Mouse (Mus musculus): ENCODE results near the gene Serpina1b.
"Not testable (repeated sequence)": the region's sequence is repeated elsewhere in the genome, so short reads cannot be mapped to it uniquely, and the experiment has no call there.

Gene Serpina1b

GRCm38 (mm10) chr12:103706113-103706512, 124.1 kb downstream of the Serpina1b start:
- ChIA-PET CTCF (no interaction called here), POLR2A (no interaction called here)

GRCm38 (mm10) chr12:103705547-103705946, 124.6 kb downstream of the Serpina1b start:
- POLR2A ChIA-PET: no interaction called here
- CTCF ChIA-PET: no interaction called here

DNA sequence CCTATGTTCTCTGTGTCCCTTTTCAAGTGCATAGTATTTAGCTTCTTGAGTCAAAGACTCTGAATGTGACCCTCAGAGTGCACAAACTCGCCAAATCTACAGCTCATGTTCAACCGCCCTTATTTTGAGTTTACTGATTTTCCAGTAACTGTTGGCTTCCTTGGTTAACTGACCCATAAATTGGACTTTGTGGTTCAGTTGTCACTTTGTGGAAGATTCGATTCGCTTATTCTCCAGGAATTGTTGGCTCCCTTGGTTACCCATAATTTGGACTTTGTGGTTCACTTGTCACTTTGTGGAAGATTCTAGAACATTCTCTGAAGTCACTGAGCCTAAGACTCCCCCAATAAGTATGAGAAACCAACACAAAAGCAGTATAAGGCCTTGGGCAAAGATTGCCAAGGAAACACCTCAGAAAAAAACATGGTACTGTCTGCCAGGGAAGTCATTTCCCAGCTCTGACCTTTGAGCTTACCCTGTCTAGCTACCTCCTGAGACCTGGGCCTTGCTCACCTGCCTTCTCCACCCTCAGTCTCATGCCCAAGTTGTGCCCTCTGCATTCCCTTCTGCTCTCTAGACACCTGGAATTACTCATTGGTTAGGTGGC, 129.9 kb downstream of the Serpina1b start:
- ChIA-PET POLR2A (no interaction called here), CTCF (no interaction called here)

- CTCF ChIA-PET: interaction anchor here in 1 of 4 experiments (0.6 kb wide), 1 partner anchor 200 kb away, joined by 6 read pairs; no protein-coding TSS in a partner anchor
- POLR2A ChIA-PET: no interaction called here
These were observed 134.7 kb downstream of the Serpina1b start, which contains the start of gene Serpina1f for GRCm38 (mm10) chr12:103695429-103695828. Serpina1f (minus strand) TSS chr12:103695529.

DNA sequence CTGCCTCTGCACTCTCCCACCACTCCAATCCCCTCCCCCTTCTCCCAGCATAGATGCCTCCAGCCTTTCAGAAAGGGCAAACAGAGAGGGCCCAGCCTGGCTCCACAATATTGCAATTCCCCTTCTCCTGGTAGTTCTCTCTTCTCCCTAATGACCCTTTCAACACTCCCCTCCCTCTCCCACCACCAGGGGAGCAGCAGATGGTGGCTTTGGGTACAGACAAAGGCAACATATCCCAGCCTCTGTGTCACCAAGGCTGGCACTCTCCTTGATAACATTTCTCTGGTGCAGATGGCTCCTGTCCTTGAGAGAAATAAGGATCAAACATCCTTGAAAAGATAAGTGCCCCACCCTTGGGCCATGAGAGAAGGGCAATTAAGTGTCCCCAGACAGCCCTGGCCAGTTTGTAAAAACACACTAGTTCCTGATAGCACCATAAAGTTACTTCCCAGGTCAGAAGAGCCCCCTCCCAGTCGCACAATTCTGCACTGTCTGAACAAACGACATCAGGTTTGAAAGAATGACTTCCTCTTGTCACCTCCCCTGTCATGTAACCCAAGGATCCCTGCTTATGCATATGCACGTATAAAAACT, 141.9 kb downstream of the Serpina1b start:
- ChIA-PET POLR2A (no interaction called here), CTCF (no interaction called here)

DNA sequence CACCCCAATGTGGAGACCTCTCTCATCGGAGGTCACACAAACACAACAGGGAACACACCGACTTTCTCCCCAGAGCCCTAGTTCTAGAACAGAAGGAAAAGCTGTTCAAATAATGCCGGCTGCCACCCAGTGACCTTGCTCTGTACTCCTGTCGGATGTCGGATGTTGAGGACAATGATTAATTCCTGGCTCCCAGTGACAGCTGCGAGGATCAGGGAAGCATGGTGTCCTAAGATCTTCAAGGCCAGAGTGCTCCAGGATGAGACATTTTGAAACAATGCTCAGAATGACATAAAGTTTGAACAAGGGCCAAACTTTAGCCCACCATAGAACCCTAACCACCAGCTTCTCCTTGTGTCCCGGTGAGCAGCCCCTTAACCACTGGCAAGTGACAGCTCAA, 143.2 kb downstream of the Serpina1b start:
- CTCF ChIA-PET: no interaction called here
- POLR2A ChIA-PET: no interaction called here

- CTCF ChIA-PET: no interaction called here
- POLR2A ChIA-PET: no interaction called here
These were observed 144.1 kb downstream of the Serpina1b start for GRCm38 (mm10) chr12:103686050-103686449.

DNA sequence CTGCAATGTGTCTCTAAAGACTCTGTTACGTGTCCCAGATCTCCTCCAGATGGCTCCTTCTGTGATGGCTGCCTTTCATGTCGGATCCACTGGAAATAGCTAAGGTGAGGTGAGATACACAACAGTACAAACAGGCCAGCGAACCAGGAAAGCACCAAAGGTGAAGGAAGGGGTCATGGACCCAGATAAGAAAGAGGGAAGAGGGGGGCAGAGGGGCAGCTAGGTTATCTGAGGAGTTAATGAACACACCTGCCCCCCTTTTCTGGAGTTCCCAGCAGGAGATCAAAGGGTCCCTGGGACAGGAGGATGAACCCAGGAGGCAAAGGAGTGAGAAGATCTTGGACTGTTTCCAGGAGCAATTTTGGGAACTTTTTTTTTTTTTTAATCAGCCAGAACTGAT, 144.8 kb downstream of the Serpina1b start:
- ChIA-PET POLR2A (interaction anchor here in 2 of 4 experiments (0.5 to 0.7 kb wide), 2 partner anchors 130 to 195 kb away, joined by 3 to 4 read pairs; no protein-coding TSS in a partner anchor), CTCF (no interaction called here)

DNA sequence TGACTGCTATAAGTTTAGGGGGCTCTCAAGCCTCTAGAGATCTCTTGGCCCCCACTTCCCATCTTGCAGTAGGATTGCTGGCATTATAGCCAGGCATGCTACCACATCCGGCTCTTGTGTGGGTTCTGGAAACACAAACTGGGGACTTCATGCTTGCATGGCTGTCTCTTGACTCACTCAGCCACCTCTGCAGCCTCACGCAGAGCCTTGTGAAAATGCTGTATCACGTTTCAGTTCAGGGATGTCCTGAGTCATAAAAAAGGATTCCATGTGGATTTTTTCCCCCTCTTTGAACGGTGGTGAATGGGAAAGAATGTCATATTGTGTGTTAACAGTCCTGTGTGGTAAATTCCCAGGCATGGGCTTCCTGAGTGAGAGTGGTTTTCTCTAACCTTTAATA, 146.4 kb downstream of the Serpina1b start:
- CTCF ChIA-PET: no interaction called here

DNA sequence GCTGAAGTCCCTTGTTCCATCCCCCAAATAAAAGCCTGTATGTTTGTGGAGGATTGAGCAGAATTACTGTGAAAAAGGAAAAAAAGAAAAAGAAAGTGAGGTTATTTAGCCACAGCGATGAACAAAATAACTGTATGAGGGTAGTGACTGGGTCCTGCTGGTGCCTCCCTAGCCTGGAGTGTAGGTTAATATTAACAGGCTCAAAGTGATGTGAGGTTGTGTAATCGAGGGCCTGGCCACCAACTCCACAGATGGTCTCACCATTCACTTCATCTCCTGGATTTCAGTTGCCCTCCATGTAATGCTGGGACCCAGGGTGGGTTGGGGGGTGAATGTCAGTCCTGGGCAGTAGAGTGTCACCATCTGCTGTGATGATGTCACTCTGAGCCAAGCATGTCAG, 148.4 kb downstream of the Serpina1b start:
- ChIA-PET CTCF (no interaction called here), POLR2A (no interaction called here)

More for the DNA sequence above, 146.4 kb downstream of the Serpina1b start:
- POLR2A ChIA-PET: no interaction called here

DNA sequence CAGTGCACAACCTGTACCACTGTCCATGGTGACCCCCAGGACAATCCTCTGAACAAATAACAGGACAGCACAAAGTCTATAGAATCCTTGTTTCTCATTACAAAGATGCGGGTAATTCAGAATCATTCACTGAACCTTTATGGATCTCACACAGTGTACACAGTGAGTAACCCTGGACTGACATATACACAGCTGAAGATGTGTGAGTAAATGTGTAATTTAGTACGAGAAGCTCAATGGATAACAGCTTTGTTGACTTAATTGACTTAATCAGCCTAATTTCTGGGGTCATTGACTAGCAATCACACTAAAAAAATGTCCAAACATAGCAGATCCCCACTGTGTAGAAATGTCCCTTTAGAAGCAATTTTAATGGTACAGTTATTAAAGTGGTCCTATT, 149.0 kb downstream of the Serpina1b start:
- CTCF ChIA-PET: no interaction called here
- POLR2A ChIA-PET: no interaction called here

DNA sequence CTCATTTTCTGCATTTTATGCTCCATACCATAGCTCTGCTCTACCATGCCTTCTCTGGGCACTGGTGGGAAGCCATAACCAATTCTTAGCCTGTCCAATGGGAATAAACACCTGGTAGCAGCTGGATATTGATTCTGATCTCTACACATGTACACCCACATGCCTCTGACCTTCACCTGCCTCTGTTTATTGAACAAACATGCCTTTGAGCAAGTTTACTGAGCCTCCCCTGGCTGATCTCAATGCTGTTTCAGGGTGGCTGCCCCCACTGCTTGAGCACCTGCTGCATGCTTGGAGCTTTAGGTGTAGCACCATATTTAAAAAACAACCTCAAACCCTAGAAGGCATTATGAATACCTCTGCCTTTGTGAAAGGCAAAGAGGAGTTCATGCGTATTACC, 150.3 kb downstream of the Serpina1b start:
- CTCF ChIA-PET, POLR2A ChIA-PET: not testable (repeated sequence)

All from embryonic stem cell, embryonic (primary cell).